Mouse (Mus musculus) ES-E14 (cell line): ENCODE data around the gene Parp2. TPM values are rescaled to one million over a fixed set of nuclear protein-coding genes. Genes with fewer than 3 reads are reported as not detected.

Experiments used
- DNase-seq: peaks from one replicate; pipeline ENCODE4 v3.0.0-alpha.2; 2013; ENCODE audit warnings: low read depth, low spot score
- H3K27ac ChIP-seq: 2 replicates; pipeline ENCODE4 v1.5.1; 2012; ENCODE audit warnings: low read depth, mild to moderate bottlenecking, low read length, moderate library complexity, mixed read lengths; ENCODE audit not compliant: poor library complexity, insufficient read depth, severe bottlenecking
- H3K36me3 ChIP-seq: 2 replicates; pipeline ENCODE4 v1.6.1; 2012; ENCODE audit warnings: mild to moderate bottlenecking, low read length, moderate library complexity, mixed read lengths; ENCODE audit not compliant: control insufficient read depth, poor library complexity, insufficient read depth, severe bottlenecking
- H3K4me1 ChIP-seq, 2 experiments: fragments of 150-350 bp in 1 of 2; sonication (generic) in 1 of 2; 2 replicates each; pipeline ENCODE4 v1.6.1; 2012; ENCODE audit warnings: low read length in 2 of 2, mild to moderate bottlenecking in 1 of 2, mixed read lengths in 1 of 2; ENCODE audit not compliant: control insufficient read depth in 2 of 2, insufficient read depth in 2 of 2, poor library complexity in 1 of 2
- H3K4me3 ChIP-seq, 2 experiments: fragments of 150-350 bp in 1 of 2; sonication (generic) in 1 of 2; 2 replicates each; pipeline ENCODE4 v1.5.1; 2012; ENCODE audit warnings: low read length in 2 of 2, low read depth in 1 of 2, mild to moderate bottlenecking in 1 of 2, mixed read lengths in 1 of 2; ENCODE audit not compliant: insufficient read depth in 1 of 2, poor library complexity in 1 of 2, severe bottlenecking in 1 of 2
- H3K9ac ChIP-seq: 2 replicates; pipeline ENCODE4 v1.6.1; 2012; ENCODE audit warnings: low read depth, mild to moderate bottlenecking, low read length, mixed read lengths; ENCODE audit not compliant: poor library complexity, insufficient read depth, severe bottlenecking
- H3K9me3 ChIP-seq: fragments of 150-350 bp; sonication (generic); 2 replicates; pipeline ENCODE4 v1.6.1; 2012; ENCODE audit warnings: low read depth, mild to moderate bottlenecking, low read length; ENCODE audit not compliant: control insufficient read depth, insufficient read depth
- CHD2 ChIP-seq: IDR thresholded peaks from 2 replicates; pipeline ENCODE4 v1.6.1; 2014; ENCODE audit warnings: mild to moderate bottlenecking, low read depth, low read length, inconsistent platforms
- HCFC1 ChIP-seq: IDR thresholded peaks from 2 replicates; pipeline ENCODE4 v1.6.1; 2012; ENCODE audit warnings: low read length, inconsistent platforms, borderline replicate concordance; ENCODE audit not compliant: insufficient read depth
- MAFK ChIP-seq: IDR thresholded peaks from 2 replicates; pipeline ENCODE4 v1.6.1; 2014; ENCODE audit warnings: mild to moderate bottlenecking, low read depth, low read length, inconsistent platforms; ENCODE audit not compliant: insufficient read depth
- ZC3H11A ChIP-seq: IDR thresholded peaks from 2 replicates; pipeline ENCODE4 v1.6.1; 2012; ENCODE audit warnings: low read depth, mild to moderate bottlenecking, inconsistent platforms, low read length, borderline replicate concordance
- ZNF384 ChIP-seq: IDR thresholded peaks from 2 replicates; pipeline ENCODE4 v1.6.1; 2012; ENCODE audit warnings: low read depth, low read length, inconsistent platforms
- in situ Hi-C, 2 experiments: fragments of 600-800 bp; cut with MboI; formaldehyde crosslinking; loops; one replicate each; pipeline ENCODE4 v1.15.1; 2025; ENCODE audit warnings: low sequenced_read_pairs in 2 of 2, inconsistent platforms in 1 of 2; ENCODE audit not compliant: unreplicated experiment in 2 of 2
- total RNA-seq: library from RNA; depleted of rRNA; stranded (reverse); fragments of 300-350 nt; gene quantifications from 2 replicates; pipeline ENCODE4 v1.2.3, GENCODE M21; 2012

The Parp2 gene
- total RNA-seq, 1 experiment = 44.7 TPM

DNA sequence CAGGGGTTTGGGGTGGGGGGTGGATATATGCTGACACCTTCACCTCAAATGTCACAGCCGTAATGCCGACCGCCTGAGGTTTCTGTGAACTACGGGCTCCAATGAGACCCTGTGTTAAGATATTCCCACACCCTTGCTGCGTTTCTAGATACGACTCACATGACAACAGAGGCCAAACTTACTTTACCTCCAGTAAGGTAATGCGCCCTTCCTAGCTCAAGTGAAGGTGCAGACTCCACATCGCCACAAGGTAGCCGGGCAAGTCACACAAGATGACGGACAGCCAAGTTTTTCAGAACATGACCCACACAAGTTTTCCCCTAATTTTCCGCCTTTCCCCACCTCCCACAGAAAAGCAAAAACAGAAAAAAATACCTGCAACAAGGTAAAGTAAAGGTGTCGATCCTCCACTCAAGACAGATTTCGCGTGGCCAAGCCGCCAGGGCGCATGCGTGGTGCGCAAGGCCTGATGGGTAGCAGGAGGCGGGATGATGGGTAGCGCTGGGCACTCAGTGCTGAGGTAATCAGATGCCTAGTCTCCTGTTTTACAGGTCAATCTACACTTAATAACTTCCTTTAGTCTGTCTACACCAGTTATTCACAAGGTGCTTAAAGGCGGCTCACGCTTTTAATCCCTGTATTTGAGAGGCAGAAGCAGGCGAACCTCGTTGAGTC is 12.2 kb upstream of the Parp2 start:
- H3K36me3 ChIP-seq = peaks cover 31% of the 10 kb centered on the region
- DNase-seq = no peak
- TF ChIP-seq ZNF384 (no peak), HCFC1 (no peak), MAFK (no peak), ZC3H11A (no peak), CHD2 (no peak; the same call in 1 of the 2 replicates)
- H3K4me1 ChIP-seq = peaks cover 0 to 2% of the 10 kb centered on the region in 2 experiments; a peak in 1 of 4 replicates
- in situ Hi-C loops = no loop called here
- peak overlapping the region; percentile 11; the same call in 1 of the 2 replicates for H3K27ac ChIP-seq
- H3K4me3 ChIP-seq = peak overlapping the region; percentile 51 to 55
- no peaks in the 10 kb centered on the region for H3K9me3 ChIP-seq
- peak overlapping the region; percentile 60 for H3K9ac ChIP-seq

DNA sequence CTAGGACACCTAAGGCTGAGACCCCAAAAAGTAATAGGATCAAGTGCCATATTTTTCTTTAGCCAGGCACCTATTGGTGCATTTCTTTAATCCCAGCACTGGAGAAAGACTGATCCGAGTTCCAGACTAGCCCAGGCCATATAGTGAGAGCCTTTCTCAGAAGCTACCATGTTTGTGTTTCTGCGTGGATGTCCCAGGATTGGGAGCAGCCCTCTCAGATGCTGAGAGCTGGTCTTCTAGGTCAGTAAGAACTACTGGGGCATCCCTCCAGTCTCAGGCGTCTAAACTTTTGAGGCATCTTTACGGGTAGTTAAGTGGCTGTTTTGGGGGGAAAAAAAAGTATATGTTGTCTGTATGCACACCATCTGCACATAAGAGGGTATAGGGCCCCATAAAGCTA is 11.7 kb upstream of the Parp2 start:
- H3K9me3 ChIP-seq = no peaks in the 10 kb centered on the region
- in situ Hi-C loops = no loop called here
- H3K27ac ChIP-seq = peak overlapping the region; percentile 11; the same call in 1 of the 2 replicates
- peaks cover 30% of the 10 kb centered on the region for H3K36me3 ChIP-seq
- no peak overlapping the region for H3K4me3 ChIP-seq
- TF ChIP-seq CHD2 (no peak), HCFC1 (no peak), MAFK (no peak), ZC3H11A (no peak), ZNF384 (no peak)
- H3K9ac ChIP-seq = peak overlapping the region; percentile 10; the same call in 1 of the 2 replicates
- peaks cover 0 to 2% of the 10 kb centered on the region in 2 experiments; a peak in 1 of 4 replicates for H3K4me1 ChIP-seq
- no peak for DNase-seq

DNA sequence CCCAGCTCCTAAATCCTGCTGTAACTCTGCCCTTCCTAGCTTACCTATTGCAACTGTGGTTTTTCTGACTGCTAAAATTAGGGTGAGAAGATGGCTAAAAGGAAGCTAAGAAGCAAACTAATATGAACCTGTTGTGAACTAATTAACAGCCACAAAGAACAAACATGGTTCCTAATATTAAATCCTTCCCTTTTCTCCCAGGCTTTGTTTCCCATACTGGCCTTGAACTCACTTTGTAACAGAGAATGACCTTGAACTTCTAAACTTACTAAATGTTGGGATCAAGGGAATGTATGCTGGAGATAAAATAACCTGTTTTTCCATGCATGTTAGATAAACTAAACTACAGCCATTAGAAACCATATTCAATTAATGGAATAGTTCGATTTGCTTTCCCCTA is 11.2 kb upstream of the Parp2 start:
- no peaks in the 10 kb centered on the region for H3K9me3 ChIP-seq
- TF ChIP-seq CHD2 (peak; percentile 53; the same call in 1 of the 2 replicates), ZC3H11A (no peak)
- in situ Hi-C loops = no loop called here
- H3K36me3 ChIP-seq = peaks cover 30% of the 10 kb centered on the region
- no peak for DNase-seq
- peaks cover 0 to 2% of the 10 kb centered on the region in 2 experiments; a peak in 1 of 4 replicates for H3K4me1 ChIP-seq
- no peak overlapping the region for H3K27ac ChIP-seq
- H3K9ac ChIP-seq = no peak overlapping the region
- no peak overlapping the region for H3K4me3 ChIP-seq

DNA sequence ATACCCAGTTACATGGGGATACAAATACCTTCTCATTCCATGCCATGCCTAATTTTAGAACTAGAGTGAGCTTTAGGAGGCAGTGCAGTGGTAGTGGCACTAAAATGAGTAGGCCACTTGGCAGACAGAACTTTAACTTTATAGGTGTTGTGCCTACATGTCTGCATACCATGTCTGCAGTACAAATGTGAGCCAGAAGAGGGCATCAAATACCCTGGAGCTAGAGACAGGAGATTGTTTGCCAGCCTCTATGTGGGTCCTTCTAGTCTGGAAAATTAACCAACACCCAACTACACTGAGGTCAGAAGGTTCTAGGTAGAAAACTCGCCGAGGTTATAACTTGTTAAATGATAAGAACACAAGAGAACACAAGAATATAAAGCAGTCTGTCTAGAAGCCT is 9.1 kb upstream of the Parp2 start:
- Histone ChIP-seq H3K9ac (no peak overlapping the region), H3K4me3 (no peak overlapping the region), H3K27ac (no peak overlapping the region; the same call in 1 of the 2 replicates), H3K4me1 (peaks cover 0 to 2% of the 10 kb centered on the region in 2 experiments; a peak in 1 of 4 replicates), H3K36me3 (peaks cover 40% of the 10 kb centered on the region), H3K9me3 (no peaks in the 10 kb centered on the region)
- TF ChIP-seq ZC3H11A (no peak), CHD2 (no peak)
- no peak for DNase-seq
- in situ Hi-C loops = no loop called here
